Mouse (Mus musculus) testis, adult 2 months (tissue): Measurements from ENCODE around the gene Arhgef39.

Experiments
- CTCF ChIP-seq: fragments of 200-500 bp; IDR thresholded peaks from 2 replicates; pipeline ENCODE4 v1.5.1; 2012; ENCODE audit warnings: low read depth, mild to moderate bottlenecking, inconsistent platforms, low read length, moderate library complexity; ENCODE audit not compliant: control insufficient read depth, insufficient read depth, insufficient replicate concordance
- POLR2A ChIP-seq: fragments of 200-500 bp; IDR thresholded peaks from 2 replicates; pipeline ENCODE4 v1.6.1; 2012; ENCODE audit warnings: low read depth, mild to moderate bottlenecking, inconsistent platforms, low read length, moderate library complexity; ENCODE audit not compliant: control insufficient read depth

- no peak for TF ChIP-seq POLR2A
- TF ChIP-seq CTCF: no peak
Observed at GRCm38 (mm10) chr4:43513791-43514190, 14.3 kb upstream of the Arhgef39 start.
